Mouse (Mus musculus): ENCODE results near the gene Asah2.

Gene Asah2

GRCm38 (mm10) chr19:31971405-31971804, 136.6 kb downstream of the Asah2 start:
- no peak for DNase-seq

GRCm38 (mm10) chr19:31967933-31968532, 140.0 kb downstream of the Asah2 start:
- DNase-seq = peak; percentile 2

- DNase-seq = no peak
Observed at GRCm38 (mm10) chr19:31963147-31963546, 144.9 kb downstream of the Asah2 start.

GRCm38 (mm10) chr19:31960434-31960833, 147.6 kb downstream of the Asah2 start:
- no peak for DNase-seq

- no peak for DNase-seq
Observed at GRCm38 (mm10) chr19:31956359-31956758, 151.7 kb downstream of the Asah2 start.

- no peak for DNase-seq
Observed at GRCm38 (mm10) chr19:31954696-31955095, 153.3 kb downstream of the Asah2 start.

- DNase-seq = no peak
Observed at GRCm38 (mm10) chr19:31954267-31954666, 153.7 kb downstream of the Asah2 start.

- no peak for DNase-seq
Observed at GRCm38 (mm10) chr19:31953799-31954198, 154.2 kb downstream of the Asah2 start.

GRCm38 (mm10) chr19:31950793-31951489, 157.1 kb downstream of the Asah2 start:
- DNase-seq = no peak

All from cerebellum, adult 9-10 months (tissue).